Mouse (Mus musculus): ENCODE data around the gene Spry2. TPM values are rescaled to one million over a fixed set of nuclear protein-coding genes. Genes with fewer than 3 reads are reported as not detected.

Gene Spry2
- polyA plus RNA-seq, 1 experiment from 2014 or later = 71.3 TPM

DNA sequence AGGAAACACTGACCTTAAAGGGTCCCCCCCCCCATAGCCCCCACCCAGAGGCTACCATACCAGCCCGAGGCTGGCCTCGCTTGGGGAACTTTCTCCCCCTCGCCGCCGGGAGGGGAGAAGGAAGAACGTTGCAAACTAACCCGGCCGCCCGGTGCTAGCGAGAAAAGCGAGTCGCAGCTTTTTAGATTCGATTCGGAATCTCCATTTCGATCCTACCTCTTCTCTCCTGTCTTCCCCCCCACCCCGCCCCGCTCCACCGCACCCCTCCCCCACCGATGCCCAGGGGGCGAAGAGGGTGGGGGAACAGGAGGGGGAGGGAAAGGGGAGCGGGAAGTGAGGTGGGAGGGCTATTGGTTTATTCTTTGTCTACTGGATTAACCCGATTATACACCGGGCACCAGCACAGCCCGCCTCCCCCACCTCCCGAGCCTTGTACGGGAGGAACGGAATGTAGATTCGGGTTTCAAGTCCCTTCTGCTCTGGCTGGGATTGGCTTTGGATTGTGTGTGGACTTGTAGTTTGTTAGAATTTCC lies 1.0 kb upstream of the Spry2 start:
- ATAC-seq (ENCODE audit: insufficient number of reproducible peaks, low FRiP score, low TSS enrichment, low read depth) (peak; percentile 42), DNase-seq (ENCODE audit: low spot score) (peak; percentile 86)
- Histone ChIP-seq H3K27me3 (ENCODE audit: control insufficient read depth, insufficient read depth, low read length) (no peaks in the 10 kb centered on the region), H3K36me3 (ENCODE audit: control insufficient read depth, insufficient read depth, low read length) (peaks cover 3% of the 10 kb centered on the region; the same call in 1 of the 2 replicates), H3K27ac (replicated peaks; ENCODE audit: low read depth, low read length) (peak overlapping the region; percentile 99), H3K9me3 (ENCODE audit: control insufficient read depth, low read length) (no peaks in the 10 kb centered on the region), H3K4me3 (ENCODE audit: low read depth, low read length) (peak overlapping the region; percentile 90), H3K4me1 (ENCODE audit: control insufficient read depth, insufficient read depth, low read length) (peaks cover 10% of the 10 kb centered on the region; the same call in 1 of the 2 replicates), H3K9ac (ENCODE audit: low read length) (peak overlapping the region; percentile 81), H3K4me2 (ENCODE audit: low read depth, severe bottlenecking) (peak overlapping the region; percentile 95)
- 0% methylated on average over 26 of the region's 28 CpGs for WGBS

DNA sequence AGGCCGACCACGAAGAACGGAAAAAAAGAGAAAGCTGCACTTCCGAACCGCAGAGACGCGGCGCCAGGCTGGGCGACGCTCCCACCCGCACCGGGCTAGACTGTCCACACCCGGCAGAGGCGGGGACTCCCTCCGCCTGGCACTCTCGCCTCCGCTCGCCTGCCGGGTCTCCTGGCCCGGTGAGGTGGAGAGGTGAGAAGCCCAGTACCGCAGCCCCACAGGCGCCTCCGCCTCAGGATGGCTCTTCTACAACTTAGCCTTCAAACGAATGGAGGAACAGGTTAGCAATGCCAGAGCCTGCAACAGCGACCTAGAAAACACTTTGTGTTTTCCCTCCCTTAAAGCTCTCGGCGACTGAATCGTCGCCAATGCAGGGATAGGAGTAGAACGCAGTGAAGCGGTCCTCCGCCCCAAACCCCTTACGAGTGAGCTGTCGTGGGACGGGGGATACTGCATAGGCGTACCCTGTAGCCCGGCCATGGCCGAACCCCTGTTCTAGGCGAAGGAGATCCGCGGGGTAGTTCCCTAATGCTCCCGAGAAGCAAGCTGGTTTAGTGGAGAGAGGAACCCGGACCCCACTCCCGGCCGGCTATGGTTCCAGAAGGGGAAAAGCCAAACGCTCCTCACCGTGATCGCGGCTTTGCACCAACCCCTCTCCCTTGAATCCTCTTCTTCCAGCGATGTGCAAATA lies 513 bp downstream of the Spry2 start:
- Histone ChIP-seq H3K4me1 (ENCODE audit: control insufficient read depth, insufficient read depth, low read length) (peaks cover 10% of the 10 kb centered on the region; the same call in 1 of the 2 replicates), H3K9me3 (ENCODE audit: control insufficient read depth, low read length) (no peaks in the 10 kb centered on the region), H3K9ac (ENCODE audit: low read length) (peak overlapping the region; percentile 99), H3K27ac (replicated peaks; ENCODE audit: low read depth, low read length) (peak overlapping the region; percentile 99), H3K4me3 (ENCODE audit: low read depth, low read length) (peak overlapping the region; percentile 90), H3K4me2 (ENCODE audit: low read depth, severe bottlenecking) (peak overlapping the region; percentile 72), H3K27me3 (ENCODE audit: control insufficient read depth, insufficient read depth, low read length) (no peaks in the 10 kb centered on the region), H3K36me3 (ENCODE audit: control insufficient read depth, insufficient read depth, low read length) (peaks cover 3% of the 10 kb centered on the region; the same call in 1 of the 2 replicates)
- WGBS = under 1% methylated on average over 50 of the region's 50 CpGs
- DNase-seq (ENCODE audit: low spot score) (peak; percentile 69), ATAC-seq (ENCODE audit: insufficient number of reproducible peaks, low FRiP score, low TSS enrichment, low read depth) (no peak)

DNA sequence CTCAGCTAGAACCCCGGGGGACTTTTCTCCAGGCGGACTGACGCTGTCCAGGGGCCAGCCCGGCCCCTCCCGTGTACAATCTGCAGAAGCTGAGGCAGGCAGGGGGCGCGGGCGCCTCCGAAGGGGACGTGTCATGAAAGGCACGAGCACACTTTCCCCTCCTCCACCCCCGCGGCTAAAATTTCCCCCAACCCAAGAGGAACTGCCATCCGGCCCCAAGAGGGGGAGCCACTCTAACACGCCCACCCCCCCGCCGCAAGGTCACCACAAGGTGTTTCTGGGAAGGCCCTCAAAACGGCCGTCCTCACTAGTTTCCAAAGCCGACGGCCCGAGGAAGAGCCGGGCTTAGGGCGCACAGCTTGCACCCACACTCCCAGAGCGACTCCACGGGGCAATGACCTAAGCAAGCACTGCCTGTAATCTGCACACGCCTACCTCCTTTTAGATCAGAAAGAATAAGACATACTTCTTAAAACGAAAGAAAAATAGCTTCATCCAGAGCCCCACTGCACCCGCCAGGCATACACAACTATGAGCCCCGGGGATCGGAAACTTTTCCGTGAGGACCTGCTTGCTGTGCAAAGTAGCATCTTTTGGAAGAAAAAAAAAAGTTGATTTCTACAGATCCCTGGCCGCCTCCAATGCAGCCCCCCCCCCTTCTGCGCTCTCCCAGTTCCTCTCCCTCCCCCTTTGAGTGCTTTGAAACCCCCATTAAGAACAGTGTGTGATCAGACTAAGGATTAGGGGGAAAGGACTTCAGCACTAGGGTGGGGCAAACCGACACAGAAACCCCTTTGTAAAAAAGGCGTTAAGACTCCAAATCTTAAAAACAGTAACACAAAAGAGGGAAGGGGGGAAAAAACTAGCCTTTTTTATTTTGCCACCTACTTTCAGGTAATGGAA lies 1.4 kb downstream of the Spry2 start:
- Histone ChIP-seq H3K4me2 (ENCODE audit: low read depth, severe bottlenecking) (peak overlapping the region; percentile 72), H3K4me1 (ENCODE audit: control insufficient read depth, insufficient read depth, low read length) (peaks cover 10% of the 10 kb centered on the region; the same call in 1 of the 2 replicates)
- WGBS = under 1% methylated on average over 36 of the region's 36 CpGs

DNA sequence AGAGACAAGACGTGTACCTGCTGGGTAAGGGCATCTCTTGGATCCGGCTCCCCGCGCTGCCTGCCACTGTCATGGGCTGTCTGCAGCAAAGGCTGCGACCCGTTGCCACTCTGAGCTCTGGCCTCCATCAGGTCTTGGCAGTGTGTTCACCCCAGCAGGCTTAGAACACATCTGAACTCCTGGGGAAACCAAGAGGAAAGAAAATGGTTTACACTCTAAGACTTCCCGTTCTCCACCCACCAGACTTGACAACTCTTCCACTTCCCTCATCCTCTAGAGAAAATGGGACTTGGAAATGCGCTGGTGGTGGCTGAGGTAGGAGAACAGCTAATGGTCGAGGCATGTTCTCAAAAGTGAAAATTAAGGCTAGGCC lies 3.0 kb downstream of the Spry2 start:
- Histone ChIP-seq H3K27ac (replicated peaks; ENCODE audit: low read depth, low read length) (peak overlapping the region; percentile 70), H3K9me3 (ENCODE audit: control insufficient read depth, low read length) (no peaks in the 10 kb centered on the region), H3K9ac (ENCODE audit: low read length) (peak overlapping the region; percentile 99), H3K4me2 (ENCODE audit: low read depth, severe bottlenecking) (peak overlapping the region; percentile 72), H3K27me3 (ENCODE audit: control insufficient read depth, insufficient read depth, low read length) (no peaks in the 10 kb centered on the region), H3K4me1 (ENCODE audit: control insufficient read depth, insufficient read depth, low read length) (peaks cover 8% of the 10 kb centered on the region; the same call in 1 of the 2 replicates), H3K4me3 (ENCODE audit: low read depth, low read length) (peak overlapping the region; percentile 90), H3K36me3 (ENCODE audit: control insufficient read depth, insufficient read depth, low read length) (peaks cover 3% of the 10 kb centered on the region; the same call in 1 of the 2 replicates)
- WGBS = 16% methylated on average over 9 of the region's 9 CpGs
- DNase-seq (ENCODE audit: low spot score) (peak; percentile 50), ATAC-seq (ENCODE audit: insufficient number of reproducible peaks, low FRiP score, low TSS enrichment, low read depth) (no peak)

More for the DNA sequence above, 1.4 kb downstream of the Spry2 start:
- peak; percentile 81 for DNase-seq (ENCODE audit: low spot score)
- Histone ChIP-seq H3K27me3 (ENCODE audit: control insufficient read depth, insufficient read depth, low read length) (no peaks in the 10 kb centered on the region), H3K27ac (replicated peaks; ENCODE audit: low read depth, low read length) (peak overlapping the region; percentile 99), H3K9me3 (ENCODE audit: control insufficient read depth, low read length) (no peaks in the 10 kb centered on the region), H3K9ac (ENCODE audit: low read length) (peak overlapping the region; percentile 99), H3K4me3 (ENCODE audit: low read depth, low read length) (peak overlapping the region; percentile 90), H3K36me3 (ENCODE audit: control insufficient read depth, insufficient read depth, low read length) (peaks cover 3% of the 10 kb centered on the region; the same call in 1 of the 2 replicates)
- peak; percentile 3; the same call in 1 of the 2 replicates for ATAC-seq (ENCODE audit: insufficient number of reproducible peaks, low FRiP score, low TSS enrichment, low read depth)

DNA sequence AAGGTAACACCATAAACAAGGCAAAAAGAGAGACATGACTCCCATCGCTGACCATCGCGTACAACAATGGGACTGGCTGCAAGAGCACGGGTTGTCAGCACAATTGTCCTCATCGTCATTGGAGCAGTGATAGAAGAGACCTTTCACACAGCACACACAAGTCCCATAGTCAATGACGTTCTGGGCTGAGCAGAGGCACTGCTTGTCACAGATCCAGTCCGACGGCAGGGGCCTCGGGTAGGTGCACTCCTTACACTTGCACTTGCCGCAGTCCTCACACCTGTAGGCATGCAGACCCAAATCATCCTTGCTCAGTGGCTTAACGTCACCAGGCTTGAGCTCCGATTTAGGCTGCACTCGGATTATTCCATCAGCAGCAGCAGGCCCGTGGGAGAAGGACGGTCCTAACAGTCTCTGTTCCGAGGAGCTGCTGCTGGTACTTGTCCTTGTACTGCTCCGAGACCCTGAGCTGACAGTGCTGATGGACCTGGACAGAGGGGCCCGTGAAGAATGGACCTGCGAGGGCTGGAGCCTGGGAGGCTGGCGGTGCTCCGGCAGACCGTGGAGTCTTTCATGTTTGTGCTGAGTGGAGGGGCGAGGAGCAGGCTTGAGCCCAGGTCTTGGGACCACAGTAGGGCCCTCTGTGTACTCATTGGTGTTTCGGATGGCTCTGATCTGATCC lies 3.5 kb downstream of the Spry2 start:
- H3K4me1 ChIP-seq (ENCODE audit: control insufficient read depth, insufficient read depth, low read length) = peaks cover 6% of the 10 kb centered on the region; the same call in 1 of the 2 replicates
- 39% methylated on average over 24 of the region's 24 CpGs for WGBS
- ATAC-seq (ENCODE audit: insufficient number of reproducible peaks, low FRiP score, low TSS enrichment, low read depth) (no peak), DNase-seq (ENCODE audit: low spot score) (peak; percentile 50)
- no peaks in the 10 kb centered on the region for H3K9me3 ChIP-seq (ENCODE audit: control insufficient read depth, low read length)
- no peaks in the 10 kb centered on the region for H3K27me3 ChIP-seq (ENCODE audit: control insufficient read depth, insufficient read depth, low read length)
- H3K4me2 ChIP-seq (ENCODE audit: low read depth, severe bottlenecking) = peak overlapping the region; percentile 72
- H3K4me3 ChIP-seq (ENCODE audit: low read depth, low read length) = peak overlapping the region; percentile 90
- peak overlapping the region; percentile 70 for H3K27ac ChIP-seq (replicated peaks; ENCODE audit: low read depth, low read length)
- H3K36me3 ChIP-seq (ENCODE audit: control insufficient read depth, insufficient read depth, low read length) = peaks cover 3% of the 10 kb centered on the region; the same call in 1 of the 2 replicates
- peak overlapping the region; percentile 99 for H3K9ac ChIP-seq (ENCODE audit: low read length)

DNA sequence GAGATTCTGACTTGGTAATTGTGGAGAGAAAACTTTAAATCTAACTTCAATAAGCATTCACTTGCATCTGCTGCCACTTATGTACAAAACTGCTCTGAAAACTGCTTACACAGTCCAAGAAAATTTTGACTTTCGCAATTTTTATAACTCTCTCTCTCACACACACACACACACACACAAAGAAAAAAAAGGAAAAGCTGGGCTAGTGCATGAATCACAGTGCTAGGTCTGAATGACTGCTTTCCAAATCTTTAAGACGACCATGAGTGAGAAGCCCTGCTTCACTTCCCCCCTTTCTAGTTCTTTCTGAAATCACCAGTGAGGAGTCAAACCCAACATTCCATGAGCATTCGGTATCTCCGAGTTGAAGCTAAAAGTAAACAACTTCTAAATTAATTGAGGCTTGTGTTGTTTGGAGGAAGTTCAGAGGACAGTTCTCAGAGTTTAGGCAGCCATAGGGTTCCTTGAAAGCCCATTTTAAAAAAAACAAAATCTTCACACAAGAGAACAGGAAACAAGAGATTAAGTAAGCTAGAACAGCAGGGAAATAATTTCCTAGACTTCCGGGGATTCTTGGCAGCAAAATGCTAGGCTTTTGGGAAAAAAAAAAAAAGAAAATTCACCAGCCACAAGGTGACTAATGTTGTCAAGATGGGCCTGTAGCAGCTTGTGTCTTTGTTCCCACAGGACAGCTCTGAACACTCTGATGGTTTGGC lies 5.9 kb downstream of the Spry2 start:
- no peaks in the 10 kb centered on the region for H3K27me3 ChIP-seq (ENCODE audit: control insufficient read depth, insufficient read depth, low read length)
- H3K27ac ChIP-seq (replicated peaks; ENCODE audit: low read depth, low read length) = no peak overlapping the region
- WGBS = 32% methylated on average over 5 of the region's 5 CpGs
- no peak for DNase-seq (ENCODE audit: low spot score)
- H3K9ac ChIP-seq (ENCODE audit: low read length) = no peak overlapping the region
- ATAC-seq (ENCODE audit: insufficient number of reproducible peaks, low FRiP score, low TSS enrichment, low read depth) = no peak
- H3K4me3 ChIP-seq (ENCODE audit: low read depth, low read length) = no peak overlapping the region
- no peaks in the 10 kb centered on the region for H3K9me3 ChIP-seq (ENCODE audit: control insufficient read depth, low read length)
- H3K36me3 ChIP-seq (ENCODE audit: control insufficient read depth, insufficient read depth, low read length) = peaks cover 3% of the 10 kb centered on the region; the same call in 1 of the 2 replicates
- no peak overlapping the region for H3K4me2 ChIP-seq (ENCODE audit: low read depth, severe bottlenecking)
- peaks cover 6% of the 10 kb centered on the region; the same call in 1 of the 2 replicates for H3K4me1 ChIP-seq (ENCODE audit: control insufficient read depth, insufficient read depth, low read length)

DNA sequence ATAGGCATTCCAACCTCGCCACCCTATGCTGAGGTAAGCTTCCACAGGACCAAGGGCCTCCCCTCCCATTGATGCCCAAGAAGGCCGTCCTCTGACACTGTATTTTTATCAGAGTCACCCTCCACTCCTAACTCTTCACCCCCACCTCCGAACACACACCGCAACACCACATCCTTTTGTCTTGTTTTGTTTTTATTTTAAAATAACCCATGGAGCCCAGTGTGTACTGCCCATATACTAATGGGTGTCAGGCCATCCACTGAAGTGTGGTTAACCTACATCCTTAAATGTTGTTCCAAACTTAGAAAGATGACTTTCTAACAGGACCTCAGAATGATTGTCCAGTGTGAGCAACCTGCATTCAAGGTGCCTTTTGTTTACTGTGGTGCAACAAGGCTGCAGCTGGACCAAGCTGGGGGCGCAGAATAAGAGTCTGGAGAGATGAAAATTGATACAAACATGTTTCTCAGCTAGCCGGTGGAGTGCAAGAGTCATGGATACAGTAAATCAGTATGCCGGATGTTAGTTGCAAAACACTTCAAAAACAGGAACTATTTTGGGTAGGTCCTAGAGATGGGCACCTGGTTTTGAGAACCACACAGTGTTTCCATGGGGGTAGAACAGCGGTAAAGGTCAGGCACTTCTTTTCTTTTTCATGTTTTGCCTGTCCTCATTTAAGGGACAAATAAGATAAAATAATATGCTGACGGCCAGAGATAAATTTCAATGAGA lies 9.8 kb downstream of the Spry2 start:
- H3K9ac ChIP-seq (ENCODE audit: low read length) = no peak overlapping the region
- no peaks in the 10 kb centered on the region for H3K27me3 ChIP-seq (ENCODE audit: control insufficient read depth, insufficient read depth, low read length)
- 90% methylated on average over 9 of the region's 9 CpGs for WGBS
- no peaks in the 10 kb centered on the region for H3K4me1 ChIP-seq (ENCODE audit: control insufficient read depth, insufficient read depth, low read length)
- H3K4me2 ChIP-seq (ENCODE audit: low read depth, severe bottlenecking) = no peak overlapping the region
- no peak overlapping the region for H3K27ac ChIP-seq (replicated peaks; ENCODE audit: low read depth, low read length)
- DNase-seq (ENCODE audit: low spot score) (no peak), ATAC-seq (ENCODE audit: insufficient number of reproducible peaks, low FRiP score, low TSS enrichment, low read depth) (no peak)
- no peak overlapping the region for H3K4me3 ChIP-seq (ENCODE audit: low read depth, low read length)
- H3K36me3 ChIP-seq (ENCODE audit: control insufficient read depth, insufficient read depth, low read length) = no peaks in the 10 kb centered on the region
- H3K9me3 ChIP-seq (ENCODE audit: control insufficient read depth, low read length) = no peaks in the 10 kb centered on the region
